Mouse (Mus musculus) liver, embryonic 15.5 days (tissue): ENCODE data around the gene Phf3. TPM values are rescaled to one million over a fixed set of nuclear protein-coding genes. Genes with fewer than 3 reads are reported as not detected.
A peak's percentile ranks its signal among the peaks of the same experiment; 100 is the strongest.

Experiments
- ATAC-seq: fragments of 200-750 bp; cut with Nextera tagmentation; 2 replicates; pipeline ENCODE4 v1.8.0; 2017; ENCODE audit warnings: moderate number of reproducible peaks, mild to moderate bottlenecking, moderate library complexity; ENCODE audit not compliant: insufficient read depth
- H3K27ac ChIP-seq: fragments of 300-500 bp; sonication (generic); replicated peaks from 2 replicates; pipeline ENCODE4 v1.5.1; 2015; ENCODE audit warnings: mild to moderate bottlenecking, inconsistent platforms
- H3K27me3 ChIP-seq: fragments of 300-500 bp; sonication (generic); 2 replicates; pipeline ENCODE4 v1.6.1; 2015; ENCODE audit warnings: mild to moderate bottlenecking, inconsistent platforms
- H3K36me3 ChIP-seq: fragments of 300-500 bp; sonication (generic); replicated peaks from 2 replicates; pipeline ENCODE4 v1.6.1; 2015; ENCODE audit warnings: moderate library complexity, mild to moderate bottlenecking, inconsistent platforms
- H3K4me1 ChIP-seq: fragments of 300-500 bp; sonication (generic); replicated peaks from 2 replicates; pipeline ENCODE4 v1.6.1; 2015; ENCODE audit warnings: inconsistent platforms
- H3K4me2 ChIP-seq: fragments of 300-500 bp; sonication (generic); 2 replicates; pipeline ENCODE4 v1.6.1; 2015; ENCODE audit warnings: moderate library complexity, mild to moderate bottlenecking, inconsistent platforms
- H3K4me3 ChIP-seq: fragments of 300-500 bp; sonication (generic); replicated peaks from 2 replicates; pipeline ENCODE4 v1.5.1; 2015; ENCODE audit warnings: mild to moderate bottlenecking, inconsistent platforms
- H3K9ac ChIP-seq: fragments of 300-500 bp; sonication (generic); 2 replicates; pipeline ENCODE4 v1.6.1; 2015; ENCODE audit warnings: moderate library complexity, mild to moderate bottlenecking, inconsistent platforms
- H3K9me3 ChIP-seq: fragments of 300-500 bp; sonication (generic); replicated peaks from 2 replicates; pipeline ENCODE4 v1.6.1; 2016; ENCODE audit warnings: inconsistent platforms
- WGBS: fragments of 180-500 bp; shearing (Covaris S2); methylation state at CpG from one replicate; pipeline ENCODE4 v1.1.7; 2015; ENCODE audit warnings: mixed read lengths; ENCODE audit not compliant: insufficient replicate concordance; 5-methylcytosine and 5-hydroxymethylcytosine counted together
- polyA plus RNA-seq: library from polyadenylated mRNA; unstranded; fragments of >200 nt; fragmentation: Nextera tagmentation; extraction: Ambion mirVana; gene quantifications from 2 replicates; pipeline ENCODE4 v1.2.1, GENCODE M21; 2015

Gene Phf3
- polyA plus RNA-seq, 1 experiment from 2014 or later, result 13.7 TPM

DNA sequence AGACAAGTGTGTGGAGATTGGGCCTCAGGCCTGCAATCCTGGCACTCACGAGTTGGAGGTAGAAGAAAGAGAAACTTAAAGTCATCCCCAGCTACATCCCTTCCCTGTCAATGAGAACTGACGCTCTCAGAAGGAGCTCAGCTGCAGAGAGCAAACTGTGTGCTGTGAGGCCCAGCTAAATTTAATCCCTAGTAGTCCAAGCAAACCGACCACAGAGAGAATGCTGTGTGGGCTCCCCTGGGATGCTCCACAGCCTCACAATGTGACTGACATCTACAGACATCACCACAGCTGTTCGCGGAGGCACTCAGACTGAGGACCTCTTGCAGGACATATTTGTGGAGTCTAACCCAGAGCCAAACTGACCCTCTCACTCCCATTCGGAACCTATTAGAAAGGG, 54.3 kb downstream of the Phf3 start:
- Histone ChIP-seq H3K27ac (no peak overlapping the region), H3K9me3 (no peaks in the 10 kb centered on the region), H3K9ac (no peak overlapping the region), H3K36me3 (peaks cover 58% of the 10 kb centered on the region), H3K4me3 (no peak overlapping the region), H3K4me2 (no peak overlapping the region), H3K27me3 (no peaks in the 10 kb centered on the region), H3K4me1 (no peaks in the 10 kb centered on the region)
- no peak for ATAC-seq
- WGBS, result 82% methylated on average over 6 of the region's 6 CpGs

DNA sequence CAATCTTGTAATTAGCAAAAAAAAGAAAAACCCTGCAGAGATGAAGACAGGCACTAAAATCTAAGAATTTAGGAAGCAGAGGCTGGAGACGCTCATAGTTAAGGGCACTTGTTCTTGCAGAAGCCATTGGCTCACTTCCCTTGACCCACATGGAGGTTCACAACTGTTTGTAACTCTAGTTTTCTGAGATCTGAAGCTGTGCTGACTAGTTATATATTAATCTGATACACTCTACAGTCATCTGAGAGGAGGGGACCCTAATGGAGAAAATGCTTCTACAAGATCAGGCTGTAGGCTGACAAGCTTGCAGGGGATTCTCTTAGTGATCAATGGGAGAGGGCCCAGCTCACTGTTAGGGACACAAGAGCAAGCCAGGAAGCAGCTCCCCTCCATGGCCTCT, 58.1 kb downstream of the Phf3 start:
- H3K4me3 ChIP-seq, result no peak overlapping the region
- no peak for ATAC-seq
- no peaks in the 10 kb centered on the region for H3K9me3 ChIP-seq
- no peak overlapping the region for H3K9ac ChIP-seq
- H3K27me3 ChIP-seq, result no peaks in the 10 kb centered on the region
- H3K4me1 ChIP-seq, result no peaks in the 10 kb centered on the region
- WGBS, result 71% methylated on average over 1 of the region's 1 CpGs
- H3K4me2 ChIP-seq, result no peak overlapping the region
- no peak overlapping the region for H3K27ac ChIP-seq
- peaks cover 71% of the 10 kb centered on the region for H3K36me3 ChIP-seq

DNA sequence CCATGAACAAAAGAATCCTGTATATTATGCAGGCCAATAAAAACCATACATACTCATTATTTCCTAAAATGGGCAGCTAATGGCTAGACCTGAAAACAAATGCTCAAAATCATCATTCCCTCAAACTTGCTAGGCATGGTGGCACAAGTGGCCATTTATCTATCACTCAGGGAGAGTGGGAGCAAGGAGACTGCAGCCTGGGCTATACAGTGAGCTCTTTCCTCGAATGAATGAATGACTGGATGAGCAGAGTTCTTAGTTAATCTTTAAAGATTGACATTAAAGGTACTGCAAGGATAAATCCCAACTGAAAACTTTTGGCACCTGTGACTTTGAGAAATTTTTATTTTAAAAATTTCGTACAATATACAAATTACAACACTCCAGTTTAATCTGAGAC, 58.7 kb downstream of the Phf3 start:
- Histone ChIP-seq H3K27me3 (no peaks in the 10 kb centered on the region), H3K4me3 (no peak overlapping the region), H3K27ac (no peak overlapping the region), H3K4me1 (no peaks in the 10 kb centered on the region), H3K9me3 (no peaks in the 10 kb centered on the region), H3K4me2 (no peak overlapping the region), H3K9ac (no peak overlapping the region), H3K36me3 (peaks cover 71% of the 10 kb centered on the region)
- ATAC-seq, result no peak
- 70% methylated on average over 2 of the region's 2 CpGs for WGBS

DNA sequence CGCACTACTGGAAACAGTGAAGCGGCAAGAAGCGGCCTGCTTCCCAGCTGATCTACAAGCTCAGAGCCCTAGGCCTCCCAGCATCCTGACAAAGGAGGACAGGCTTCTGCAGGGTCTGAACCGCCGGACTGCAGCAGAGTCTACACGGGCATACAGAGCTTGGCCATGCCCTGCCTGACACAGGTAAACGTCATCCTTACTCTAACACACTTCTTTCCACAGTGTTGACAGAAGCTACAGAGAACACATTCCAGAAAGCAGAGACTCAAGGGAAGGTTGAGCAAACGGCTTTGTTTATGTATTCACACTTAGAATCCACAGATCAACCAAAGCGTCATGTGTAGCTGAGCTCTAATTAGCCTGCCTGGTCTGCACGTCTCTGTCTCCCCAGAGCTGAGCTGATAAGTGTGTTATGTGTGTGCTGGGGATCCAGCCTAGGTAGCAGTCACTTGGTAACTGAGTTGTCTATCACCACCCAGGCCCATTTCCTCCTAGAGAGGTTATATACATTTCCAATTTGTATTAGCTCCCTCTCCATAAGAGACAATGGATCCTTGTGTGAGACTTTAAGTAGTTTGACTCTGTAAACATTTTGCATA, 65.5 kb downstream of the Phf3 start:
- ATAC-seq, result peak; percentile 40; the same call in 1 of the 2 replicates
- Histone ChIP-seq H3K9ac (no peak overlapping the region), H3K4me1 (no peaks in the 10 kb centered on the region), H3K27me3 (no peaks in the 10 kb centered on the region), H3K4me3 (no peak overlapping the region), H3K36me3 (peaks cover 80% of the 10 kb centered on the region), H3K4me2 (no peak overlapping the region), H3K9me3 (no peaks in the 10 kb centered on the region), H3K27ac (no peak overlapping the region)
- 83% methylated on average over 10 of the region's 10 CpGs for WGBS

DNA sequence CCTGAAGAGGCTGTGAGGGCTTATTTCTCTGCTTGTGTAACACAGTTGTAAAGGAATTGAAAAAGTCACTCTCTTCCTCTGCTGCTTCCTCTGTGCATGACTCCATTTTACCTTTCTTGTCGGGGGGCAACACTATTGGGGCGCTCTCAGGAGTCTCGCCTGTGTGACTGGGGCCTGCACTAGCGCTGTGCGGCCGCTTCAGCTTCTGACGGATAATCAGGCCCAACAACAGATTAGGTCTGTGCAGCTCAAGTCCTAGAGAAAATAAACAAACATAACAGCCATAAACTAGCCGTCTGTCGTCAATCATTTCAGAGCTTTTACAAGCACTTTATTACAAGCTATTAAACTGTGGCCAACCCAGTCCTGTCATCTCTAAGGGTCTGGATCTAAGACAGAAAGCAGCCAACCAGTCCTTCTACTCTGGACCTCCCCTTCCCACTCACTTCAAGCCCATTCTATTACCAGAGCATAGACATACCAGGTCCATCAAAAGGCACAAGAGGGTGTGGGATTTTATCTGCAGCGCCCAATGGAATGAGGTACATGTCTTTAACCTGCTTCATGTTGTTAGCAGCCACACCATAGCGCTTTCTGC, 67.9 kb downstream of the Phf3 start:
- WGBS, result 88% methylated on average over 11 of the region's 11 CpGs
- no peaks in the 10 kb centered on the region for H3K9me3 ChIP-seq
- H3K4me3 ChIP-seq, result no peak overlapping the region
- no peaks in the 10 kb centered on the region for H3K4me1 ChIP-seq
- H3K4me2 ChIP-seq, result no peak overlapping the region
- H3K27ac ChIP-seq, result no peak overlapping the region
- no peaks in the 10 kb centered on the region for H3K27me3 ChIP-seq
- no peak overlapping the region for H3K9ac ChIP-seq
- ATAC-seq, result no peak
- peaks cover 63% of the 10 kb centered on the region for H3K36me3 ChIP-seq

DNA sequence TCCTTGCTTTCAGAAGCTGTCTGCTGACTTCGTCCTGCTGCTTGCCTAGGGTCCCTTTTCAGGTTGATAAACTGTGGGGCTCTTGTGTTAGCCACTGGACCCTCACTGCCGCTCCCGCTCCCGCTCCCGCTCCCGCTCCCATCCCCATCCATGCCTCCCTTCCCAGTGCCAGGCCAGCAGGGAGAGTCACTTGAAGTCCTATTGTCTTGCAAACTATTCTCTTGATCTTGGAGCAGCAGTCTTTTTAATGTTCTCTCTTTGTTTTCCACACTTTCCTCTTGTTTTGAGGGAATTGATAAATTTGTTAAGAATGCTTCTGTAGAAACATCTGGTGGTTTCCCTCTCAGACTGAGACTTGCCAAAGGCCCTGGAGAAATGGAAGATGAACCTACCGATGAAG, 68.8 kb downstream of the Phf3 start:
- Histone ChIP-seq H3K36me3 (peaks cover 54% of the 10 kb centered on the region), H3K27ac (no peak overlapping the region), H3K4me3 (no peak overlapping the region), H3K9ac (no peak overlapping the region), H3K9me3 (no peaks in the 10 kb centered on the region), H3K4me2 (no peak overlapping the region), H3K27me3 (no peaks in the 10 kb centered on the region), H3K4me1 (no peaks in the 10 kb centered on the region)
- WGBS, result 96% methylated on average over 7 of the region's 7 CpGs
- ATAC-seq, result no peak

DNA sequence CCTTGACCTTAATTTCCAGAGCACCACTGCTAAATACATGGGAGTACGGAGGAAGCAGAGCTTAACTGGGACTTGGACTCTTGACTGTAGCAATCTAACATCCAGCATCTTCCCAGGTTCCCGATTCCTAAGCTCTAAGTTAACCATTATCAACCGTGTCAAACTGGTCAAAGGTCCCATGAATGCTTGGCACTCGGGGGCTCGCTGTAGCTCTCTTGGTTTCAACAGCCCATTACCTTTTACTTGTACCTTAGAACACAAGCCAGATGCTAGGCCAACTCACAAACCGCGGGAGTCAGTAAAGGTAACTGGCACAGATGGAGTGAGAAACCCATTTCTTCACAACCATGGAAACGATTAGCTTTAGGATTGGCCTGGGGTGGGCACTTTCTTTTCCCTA, 71.8 kb downstream of the Phf3 start:
- Histone ChIP-seq H3K9me3 (no peaks in the 10 kb centered on the region), H3K36me3 (peaks cover 33% of the 10 kb centered on the region), H3K27me3 (no peaks in the 10 kb centered on the region), H3K9ac (no peak overlapping the region), H3K27ac (no peak overlapping the region), H3K4me1 (no peaks in the 10 kb centered on the region), H3K4me3 (no peak overlapping the region), H3K4me2 (no peak overlapping the region)
- no peak for ATAC-seq
- 81% methylated on average over 8 of the region's 8 CpGs for WGBS

DNA sequence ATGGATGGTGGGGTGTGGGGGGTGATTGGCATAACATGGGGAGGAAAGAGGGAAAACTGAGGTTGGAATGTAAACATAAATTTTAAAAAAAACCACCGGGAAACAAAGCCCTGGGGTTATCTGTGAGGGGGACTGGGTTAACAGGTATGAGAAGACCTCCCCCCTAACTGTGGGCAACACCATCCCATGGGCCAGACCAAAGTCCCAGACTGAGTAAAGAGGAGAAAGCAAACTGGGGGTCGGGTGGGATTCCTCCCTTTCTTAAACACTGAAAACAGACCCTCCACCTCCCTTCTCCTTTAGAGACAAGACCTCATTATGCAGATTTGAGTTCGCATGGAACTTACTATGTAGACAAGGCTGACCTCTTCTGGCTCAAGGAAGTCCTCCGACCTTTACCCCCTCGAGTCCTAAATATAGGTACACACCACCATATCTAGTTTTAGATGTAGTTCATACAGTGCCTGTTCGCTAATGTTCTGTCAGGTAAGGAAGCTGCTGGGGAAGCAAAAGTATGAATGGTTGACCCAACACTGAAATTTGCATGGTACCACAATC, 74.4 kb downstream of the Phf3 start:
- H3K4me2 ChIP-seq, result no peak overlapping the region
- H3K9me3 ChIP-seq, result no peaks in the 10 kb centered on the region
- H3K4me3 ChIP-seq, result no peak overlapping the region
- H3K4me1 ChIP-seq, result no peaks in the 10 kb centered on the region
- no peak overlapping the region for H3K9ac ChIP-seq
- H3K27me3 ChIP-seq, result no peaks in the 10 kb centered on the region
- WGBS, result 73% methylated on average over 6 of the region's 6 CpGs
- H3K36me3 ChIP-seq, result peaks cover 14% of the 10 kb centered on the region
- no peak for ATAC-seq
- H3K27ac ChIP-seq, result no peak overlapping the region

DNA sequence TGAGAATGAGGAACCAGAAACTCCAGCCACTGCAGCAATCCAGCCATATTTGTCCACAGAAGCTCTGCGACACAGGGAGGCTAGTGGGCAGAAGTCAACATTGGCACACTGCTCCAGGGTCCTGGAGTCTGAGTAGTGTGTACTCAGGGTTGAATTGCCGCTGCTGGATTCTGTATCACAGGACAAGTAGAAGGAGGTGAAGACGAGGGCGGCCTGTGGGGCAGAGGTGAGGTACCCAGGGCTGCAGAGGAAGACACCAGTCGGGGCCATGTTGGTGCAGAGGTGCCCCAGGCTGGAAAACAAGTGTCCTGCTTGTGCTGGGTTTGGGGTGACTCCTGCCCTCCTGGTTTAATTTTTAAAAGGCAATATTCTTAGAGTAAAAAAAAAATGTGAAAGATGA, 79.1 kb downstream of the Phf3 start:
- H3K27me3 ChIP-seq, result no peaks in the 10 kb centered on the region
- no peak for ATAC-seq
- no peak overlapping the region for H3K9ac ChIP-seq
- H3K4me1 ChIP-seq, result no peaks in the 10 kb centered on the region
- no peak overlapping the region for H3K4me3 ChIP-seq
- no peak overlapping the region for H3K4me2 ChIP-seq
- 66% methylated on average over 5 of the region's 5 CpGs for whole genome bisulfite sequencing
- no peaks in the 10 kb centered on the region for H3K9me3 ChIP-seq
- H3K36me3 ChIP-seq, result no peaks in the 10 kb centered on the region
- no peak overlapping the region for H3K27ac ChIP-seq

DNA sequence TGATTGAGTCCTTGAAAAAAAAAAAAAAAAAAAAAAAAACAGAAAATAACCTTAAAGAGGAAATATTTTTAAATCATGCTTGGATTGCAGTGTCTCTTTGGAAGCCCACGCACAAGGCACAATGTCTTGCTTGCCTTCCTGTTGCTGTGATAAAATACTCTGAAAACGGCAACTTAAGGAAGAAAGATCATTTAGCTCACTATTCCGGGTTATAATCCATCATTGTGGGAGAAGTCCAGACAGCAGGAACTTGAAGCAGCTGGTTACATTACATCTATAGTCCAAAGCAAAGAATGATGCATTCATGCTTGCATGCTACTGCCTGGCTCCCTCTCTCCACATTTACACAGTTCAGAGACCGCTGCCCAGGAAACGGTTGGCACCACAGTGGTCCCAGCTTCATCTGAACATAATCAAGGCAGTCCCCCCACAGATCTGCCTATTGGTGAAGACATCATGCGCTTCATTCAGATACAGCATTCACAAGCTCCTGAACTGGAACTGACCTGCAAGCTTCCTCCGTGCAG, 80.3 kb downstream of the Phf3 start:
- H3K27me3 ChIP-seq, result no peaks in the 10 kb centered on the region
- H3K4me2 ChIP-seq, result no peak overlapping the region
- 66% methylated on average over 7 of the region's 7 CpGs for WGBS
- no peaks in the 10 kb centered on the region for H3K36me3 ChIP-seq
- no peak overlapping the region for H3K9ac ChIP-seq
- H3K27ac ChIP-seq, result no peak overlapping the region
- no peaks in the 10 kb centered on the region for H3K4me1 ChIP-seq
- H3K9me3 ChIP-seq, result no peaks in the 10 kb centered on the region
- H3K4me3 ChIP-seq, result no peak overlapping the region
- ATAC-seq, result no peak

DNA sequence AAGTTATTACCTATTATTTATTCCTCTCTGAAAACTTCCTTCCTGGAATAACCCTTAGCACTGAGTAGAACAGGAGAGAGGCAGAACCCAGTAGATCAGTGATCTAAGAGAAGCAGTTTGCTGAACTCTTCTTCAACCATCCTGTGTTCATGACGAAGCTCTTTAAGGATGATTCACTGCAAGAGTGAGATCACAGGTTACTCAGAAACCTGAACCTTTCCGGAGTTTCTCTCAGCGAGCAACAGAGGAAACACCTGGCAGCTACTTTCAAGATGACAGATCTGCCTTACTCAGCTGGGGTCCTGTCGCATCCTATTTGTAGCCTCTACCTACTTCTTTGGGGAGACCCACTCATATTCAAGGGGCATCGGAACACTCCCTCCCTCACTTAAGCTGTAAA, 80.8 kb downstream of the Phf3 start:
- no peaks in the 10 kb centered on the region for H3K4me1 ChIP-seq
- H3K9me3 ChIP-seq, result no peaks in the 10 kb centered on the region
- no peak overlapping the region for H3K27ac ChIP-seq
- no peak for ATAC-seq
- WGBS, result 53% methylated on average over 5 of the region's 5 CpGs
- H3K4me3 ChIP-seq, result no peak overlapping the region
- no peak overlapping the region for H3K4me2 ChIP-seq
- H3K27me3 ChIP-seq, result no peaks in the 10 kb centered on the region
- no peak overlapping the region for H3K9ac ChIP-seq
- no peaks in the 10 kb centered on the region for H3K36me3 ChIP-seq
